Mouse (Mus musculus) kidney, postnatal 4 days (tissue): Measurements from ENCODE around the gene Pafah1b3.
A peak's percentile ranks its signal among the peaks of the same experiment; 100 is the strongest.

Experiments
- DNase-seq, 2 experiments: peaks; one replicate each; pipeline ENCODE4 v3.0.0; 2021; ENCODE audit warnings: mixed read lengths in 2 of 2

Gene Pafah1b3

DNA sequence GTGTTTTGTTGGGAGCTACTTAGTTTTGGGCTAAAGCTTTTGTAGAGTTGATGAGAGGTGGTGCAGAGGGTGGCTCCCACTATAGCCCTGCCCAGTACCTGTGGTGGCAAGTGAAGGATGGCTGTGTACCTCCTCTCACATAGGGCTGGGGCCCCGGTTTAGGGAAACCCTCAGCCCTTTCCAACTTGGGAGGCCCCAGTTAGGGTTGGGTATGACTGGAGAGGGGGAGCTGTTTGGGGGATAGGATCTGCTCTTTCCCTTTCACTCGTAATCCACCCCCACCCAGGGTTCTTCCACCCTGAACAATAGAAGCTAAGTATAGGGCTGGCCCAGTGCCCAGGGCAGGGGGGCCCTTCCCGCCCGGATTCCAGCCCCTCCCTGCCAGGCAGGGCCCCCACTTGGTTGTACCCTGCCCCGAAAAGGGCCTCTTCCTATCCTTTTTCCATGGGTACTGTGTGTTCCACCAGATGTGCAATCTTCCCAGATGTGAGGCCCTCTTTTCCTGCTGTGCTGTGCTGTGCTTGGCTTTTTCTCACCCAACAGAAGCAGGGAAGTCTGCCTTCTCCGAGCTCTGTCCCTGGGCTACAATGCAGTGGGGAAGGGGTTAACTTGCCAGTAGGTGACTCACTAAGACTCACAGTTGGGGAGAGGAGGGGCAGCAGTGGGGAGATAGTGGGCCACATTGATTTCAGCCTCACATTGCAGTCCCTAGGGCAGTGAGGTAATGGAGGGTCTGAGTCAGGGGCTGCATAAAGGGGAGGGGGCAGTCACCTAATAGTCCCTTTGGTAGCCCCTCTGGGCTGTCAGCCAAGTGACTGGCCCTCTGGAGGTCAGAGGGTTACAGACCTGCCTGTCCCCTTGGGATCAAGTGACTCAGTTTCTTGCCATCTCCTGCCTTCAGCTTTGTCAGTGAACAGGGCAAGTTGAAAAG, 17.7 kb downstream of the Pafah1b3 start:
- peak; percentile 62 to 73 for DNase-seq

DNA sequence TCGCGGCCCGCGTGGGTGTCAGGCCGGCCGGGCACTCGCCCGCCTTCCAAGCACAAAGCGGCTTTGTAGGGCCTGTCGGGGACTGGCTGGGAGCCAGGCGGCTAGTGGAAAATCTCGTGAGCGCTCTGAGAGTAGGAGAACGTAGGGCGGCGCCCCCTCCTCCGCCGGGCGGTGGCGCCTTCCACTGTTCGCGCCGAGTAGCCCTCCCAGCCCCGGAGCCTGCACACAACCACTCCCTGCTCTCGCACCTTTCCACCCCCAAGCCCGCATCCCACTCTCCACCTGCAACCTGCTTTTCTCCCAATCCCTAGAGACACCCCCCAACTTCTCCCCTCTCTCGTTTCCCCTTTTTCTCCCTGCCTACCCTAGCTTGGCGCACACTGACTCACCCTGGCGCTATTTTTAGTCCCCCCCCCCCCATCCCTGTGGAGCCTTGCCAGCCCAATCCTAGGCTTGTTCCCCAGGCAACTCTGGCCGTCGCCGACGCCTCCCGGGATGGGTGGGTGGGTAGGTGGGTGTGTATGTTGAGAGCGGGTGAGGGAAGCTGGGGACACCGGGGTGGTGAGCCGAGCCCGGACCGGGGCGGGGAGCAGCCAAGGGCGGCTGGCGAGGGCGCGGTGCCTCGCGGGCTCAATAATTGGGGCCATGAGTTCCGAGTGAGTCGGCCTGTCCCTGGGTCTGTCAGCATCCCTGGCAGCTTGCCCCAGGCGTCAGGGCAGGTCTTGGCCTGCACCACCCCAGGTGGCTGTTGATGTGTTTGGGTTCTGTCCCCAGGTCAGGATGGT, 18.5 kb downstream of the Pafah1b3 start:
- peak; percentile 89 to 94 for DNase-seq

DNA sequence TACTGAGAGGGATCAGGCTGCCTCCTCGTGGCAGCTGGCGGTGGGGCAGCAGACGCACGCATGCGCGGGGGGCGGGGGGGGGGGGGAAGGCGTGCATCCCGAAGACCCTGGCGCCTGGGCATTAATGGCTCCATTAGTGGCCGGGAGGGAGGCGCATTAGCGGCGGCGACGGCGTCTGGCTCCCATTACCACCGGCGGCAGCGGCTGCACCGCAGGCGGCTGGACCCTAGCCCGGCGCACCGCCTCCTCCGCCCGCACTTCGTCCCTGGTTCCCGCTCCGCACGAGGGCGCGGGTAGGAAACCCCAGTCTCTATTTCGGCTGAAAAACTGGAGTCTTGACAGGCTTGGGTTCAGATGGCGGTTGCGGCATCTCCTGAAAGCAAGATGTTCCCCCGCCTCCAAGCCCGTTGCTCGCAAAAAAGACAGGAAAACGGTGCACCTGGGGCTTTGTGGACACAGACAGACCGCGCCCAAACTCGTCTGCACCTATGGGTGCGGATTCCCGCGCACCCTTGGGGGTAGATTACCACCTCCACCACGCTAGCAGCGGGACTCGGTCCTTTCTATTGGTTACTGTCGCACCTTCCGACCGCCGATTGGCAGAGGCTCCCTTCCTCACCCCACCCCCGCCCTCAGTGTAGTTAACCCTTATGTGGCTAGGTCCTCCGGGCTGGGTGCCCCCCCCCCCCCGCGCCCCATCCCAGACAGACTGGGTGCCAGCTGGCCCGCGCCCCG, 19.3 kb downstream of the Pafah1b3 start:
- peak; percentile 80 to 89 for DNase-seq

DNA sequence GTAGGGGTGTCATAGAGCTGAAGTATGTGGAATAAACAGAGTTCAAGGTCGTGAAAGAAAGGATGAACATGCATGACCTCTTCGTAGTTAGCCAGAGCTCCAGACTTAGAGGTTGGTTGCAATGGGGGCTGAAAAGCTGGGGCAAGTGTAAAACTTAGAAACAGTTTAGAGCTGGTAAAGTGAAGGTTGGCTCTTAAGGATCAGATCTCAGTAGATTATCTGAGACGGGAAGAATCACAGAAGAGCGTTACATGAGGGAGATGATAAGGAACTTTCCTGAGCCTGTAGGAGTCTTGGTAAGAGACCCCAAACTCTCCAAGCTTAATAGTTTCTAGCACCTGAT, 19.8 kb downstream of the Pafah1b3 start:
- no peak for DNase-seq

DNA sequence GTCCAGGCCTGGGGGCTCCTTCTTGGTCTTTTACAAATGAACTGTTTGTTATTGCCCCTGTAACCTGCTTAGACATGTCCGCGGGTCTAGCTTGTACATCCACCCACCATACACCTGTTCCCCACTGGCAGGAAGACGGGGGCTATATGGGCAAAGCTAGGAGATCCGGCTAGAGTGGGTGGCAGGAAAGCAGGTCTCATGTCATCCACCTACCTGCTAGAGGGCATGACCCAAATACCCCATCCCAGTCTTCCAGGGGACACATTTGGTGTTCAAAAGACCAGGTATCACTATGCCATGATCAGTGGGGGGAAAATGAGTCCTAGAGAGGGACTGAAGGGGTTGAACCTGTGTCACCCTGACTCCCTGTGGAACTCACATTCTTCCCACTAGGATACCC, 20.4 kb downstream of the Pafah1b3 start:
- DNase-seq, result no peak

DNA sequence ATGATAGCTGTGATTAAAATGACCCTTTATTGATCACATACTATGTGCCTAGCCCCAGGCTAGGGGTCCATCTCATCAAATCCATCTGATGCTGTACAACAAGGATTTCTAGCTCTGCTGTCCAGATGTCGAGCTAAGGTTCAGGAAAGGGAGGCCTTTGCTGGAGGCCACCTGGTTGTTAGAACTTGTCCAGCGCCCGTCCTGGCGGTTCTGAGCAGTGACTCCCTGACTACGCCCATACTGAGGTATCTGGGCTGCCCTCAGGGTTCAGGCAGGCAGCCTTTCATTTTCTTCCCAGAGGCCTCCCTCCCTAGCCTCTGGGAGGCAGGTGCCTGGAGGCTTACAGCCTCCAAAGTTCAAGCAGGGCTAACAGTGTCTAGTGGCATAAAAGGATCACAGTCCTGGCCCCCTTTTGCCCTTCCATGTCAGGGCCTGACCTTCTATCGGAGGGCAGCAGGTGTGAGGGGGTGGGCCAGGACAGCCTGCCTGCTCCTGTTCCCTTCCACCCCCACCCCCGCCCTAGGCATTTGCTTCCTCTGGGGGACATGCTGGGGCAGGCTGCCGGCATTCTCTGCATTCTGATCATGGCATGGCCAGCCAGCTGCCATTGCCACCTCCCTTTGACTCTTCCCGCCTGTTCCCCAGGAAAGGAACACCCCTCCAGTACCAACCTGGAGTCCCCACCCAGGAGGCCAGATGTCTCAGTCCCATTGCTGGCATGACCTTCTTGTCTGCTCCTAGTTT, 22.1 kb downstream of the Pafah1b3 start:
- DNase-seq, result peak in 1 of 2 experiments; percentile 13

DNA sequence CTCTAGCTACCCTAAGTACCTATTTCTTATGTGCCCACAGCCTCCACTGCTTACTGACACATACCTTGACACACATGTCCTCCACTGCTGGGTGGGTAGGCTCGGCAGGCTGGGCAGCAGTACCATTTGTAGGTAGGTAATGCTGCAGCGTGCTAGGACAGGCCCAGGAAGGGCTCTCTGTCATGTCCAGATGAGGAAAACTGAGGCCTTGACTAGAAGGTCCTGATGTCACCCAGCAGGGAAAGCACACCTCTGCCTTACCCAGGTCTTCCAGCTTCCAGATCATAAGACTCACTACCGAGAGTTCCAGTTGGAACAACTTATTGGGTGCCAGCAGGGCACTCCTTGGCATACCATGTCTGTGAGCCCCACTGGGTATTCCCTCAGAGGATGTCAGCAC, 22.8 kb downstream of the Pafah1b3 start:
- DNase-seq, result no peak

DNA sequence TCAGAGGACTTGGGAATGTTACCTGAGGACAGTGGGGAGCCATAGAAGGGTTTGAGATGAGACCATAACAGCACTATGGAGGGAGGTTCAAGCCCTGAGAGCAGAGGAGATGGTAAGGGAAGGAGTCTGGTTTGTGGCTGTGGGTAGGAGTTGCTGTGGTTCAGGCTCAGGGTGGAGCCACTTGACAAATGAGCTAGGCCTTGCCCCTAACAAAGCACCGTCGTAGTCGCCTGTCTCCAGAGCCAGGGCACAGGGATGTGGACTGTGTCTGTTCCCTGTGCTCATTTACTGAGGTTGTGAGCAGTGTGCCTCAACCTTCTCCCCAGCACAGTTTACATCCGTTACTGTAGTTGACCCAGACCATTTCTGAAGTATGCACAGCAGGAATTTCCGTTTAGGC, 23.2 kb downstream of the Pafah1b3 start:
- no peak for DNase-seq

DNA sequence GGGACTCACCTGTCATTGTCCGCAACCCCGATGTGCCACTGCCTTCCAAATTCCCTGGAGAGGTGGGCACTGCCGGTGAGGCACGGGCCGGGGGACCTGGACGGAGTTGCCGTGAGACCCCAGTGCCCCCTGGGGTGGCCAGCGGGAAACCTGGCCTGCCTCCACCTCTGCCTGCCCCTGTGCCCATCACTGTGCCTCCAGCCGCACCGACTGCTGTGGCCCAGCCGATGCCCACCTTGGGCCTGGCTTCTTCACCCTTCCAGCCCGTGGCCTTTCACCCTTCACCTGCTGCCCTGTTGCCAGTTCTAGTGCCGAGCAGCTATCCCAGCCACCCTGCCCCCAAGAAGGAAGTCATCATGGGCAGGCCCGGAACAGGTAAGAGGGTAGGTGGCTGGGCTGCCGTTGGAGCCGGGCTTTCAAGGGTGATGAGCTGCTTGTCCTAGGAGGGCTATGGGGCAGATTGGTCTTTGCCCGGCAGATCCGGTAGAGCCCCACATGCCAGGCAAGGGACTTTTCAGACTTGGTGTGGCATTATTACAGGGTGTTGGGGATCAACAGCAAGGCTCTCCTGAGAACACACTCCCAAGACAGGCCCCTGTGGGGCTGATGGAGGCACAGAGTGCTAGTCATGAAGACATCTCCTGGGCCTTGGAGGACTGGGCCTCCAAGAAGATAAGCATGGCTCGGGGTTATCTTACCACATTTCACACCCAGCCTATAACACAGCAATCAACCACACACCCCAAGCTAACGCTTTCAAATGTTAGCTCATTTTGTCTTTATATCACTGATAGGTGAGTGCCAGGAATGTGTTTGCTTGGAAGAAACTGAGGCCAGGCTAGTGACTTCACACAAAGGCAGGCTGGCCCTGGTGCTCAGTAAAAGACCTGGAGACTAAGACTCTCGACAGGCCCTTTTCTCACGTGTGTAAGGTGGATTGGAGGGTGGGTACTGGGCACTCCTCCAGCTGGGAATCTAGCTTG, 24.2 kb downstream of the Pafah1b3 start:
- no peak for DNase-seq

DNA sequence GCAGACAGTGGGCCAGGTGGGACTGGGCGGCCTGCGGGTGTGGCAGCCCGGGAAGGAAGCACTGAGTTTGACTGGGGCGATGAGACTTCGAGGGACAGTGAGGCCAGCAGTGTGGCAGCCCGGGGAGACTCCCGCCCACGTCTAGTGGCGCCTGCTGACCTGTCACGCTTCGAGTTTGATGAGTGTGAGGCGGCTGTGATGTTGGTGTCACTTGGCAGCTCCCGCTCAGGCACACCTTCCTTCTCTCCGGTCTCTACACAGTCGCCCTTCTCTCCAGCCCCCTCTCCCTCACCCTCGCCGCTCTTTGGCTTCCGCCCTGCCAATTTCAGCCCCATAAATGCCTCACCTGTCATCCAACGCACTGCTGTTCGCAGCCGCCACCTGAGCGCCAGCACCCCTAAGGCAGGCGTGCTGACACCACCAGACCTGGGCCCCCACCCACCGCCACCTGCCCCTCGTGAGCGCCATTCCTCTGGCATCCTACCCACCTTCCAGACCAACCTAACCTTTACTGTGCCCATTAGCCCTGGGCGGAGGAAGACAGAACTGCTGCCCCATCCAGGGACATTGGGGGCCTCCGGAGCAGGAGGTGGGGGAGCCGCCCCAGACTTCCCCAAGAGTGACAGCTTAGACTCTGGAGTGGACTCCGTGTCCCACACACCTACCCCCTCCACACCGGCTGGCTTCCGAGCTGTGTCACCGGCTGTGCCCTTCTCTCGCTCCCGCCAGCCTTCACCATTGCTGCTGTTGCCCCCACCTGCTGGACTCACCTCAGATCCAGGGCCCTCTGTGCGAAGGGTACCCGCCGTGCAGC, 25.1 kb downstream of the Pafah1b3 start:
- peak in 1 of 2 experiments; percentile 4 for DNase-seq

DNA sequence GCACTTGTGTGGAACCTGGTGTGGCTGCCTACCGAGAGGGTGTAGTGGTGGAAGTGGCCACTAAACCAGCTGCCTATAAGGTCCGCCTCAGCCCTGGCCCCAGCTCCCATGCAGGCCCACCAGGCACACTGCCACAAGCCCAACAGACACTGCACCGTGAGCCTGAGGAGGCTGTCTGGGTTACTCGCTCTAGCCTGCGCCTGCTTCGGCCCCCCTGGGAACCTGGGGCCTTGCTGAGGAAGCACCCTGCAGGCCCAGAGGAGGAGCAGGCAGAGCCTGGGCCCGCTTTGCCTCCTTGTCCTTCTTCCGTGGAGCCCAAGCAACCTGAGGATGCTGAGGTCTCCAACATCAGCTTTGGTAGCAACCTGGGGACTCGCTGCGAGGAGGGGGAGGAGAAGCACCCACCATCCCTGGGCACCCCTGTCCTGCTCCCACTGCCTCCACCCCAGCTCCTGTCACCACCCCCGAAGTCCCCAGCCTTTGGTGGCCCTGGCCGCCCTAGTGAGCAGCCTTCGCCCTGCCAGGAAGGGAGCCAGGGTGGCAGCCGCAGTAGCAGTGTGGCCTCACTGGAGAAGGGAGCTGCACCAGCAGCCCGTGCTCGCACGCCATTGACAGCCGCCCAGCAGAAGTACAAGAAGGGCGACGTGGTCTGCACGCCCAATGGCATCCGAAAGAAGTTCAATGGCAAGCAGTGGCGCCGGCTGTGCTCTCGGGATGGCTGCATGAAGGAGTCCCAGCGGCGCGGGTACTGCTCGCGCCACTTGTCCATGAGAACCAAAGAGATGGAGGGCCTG, 25.9 kb downstream of the Pafah1b3 start:
- DNase-seq, result peak in 1 of 2 experiments; percentile 4

DNA sequence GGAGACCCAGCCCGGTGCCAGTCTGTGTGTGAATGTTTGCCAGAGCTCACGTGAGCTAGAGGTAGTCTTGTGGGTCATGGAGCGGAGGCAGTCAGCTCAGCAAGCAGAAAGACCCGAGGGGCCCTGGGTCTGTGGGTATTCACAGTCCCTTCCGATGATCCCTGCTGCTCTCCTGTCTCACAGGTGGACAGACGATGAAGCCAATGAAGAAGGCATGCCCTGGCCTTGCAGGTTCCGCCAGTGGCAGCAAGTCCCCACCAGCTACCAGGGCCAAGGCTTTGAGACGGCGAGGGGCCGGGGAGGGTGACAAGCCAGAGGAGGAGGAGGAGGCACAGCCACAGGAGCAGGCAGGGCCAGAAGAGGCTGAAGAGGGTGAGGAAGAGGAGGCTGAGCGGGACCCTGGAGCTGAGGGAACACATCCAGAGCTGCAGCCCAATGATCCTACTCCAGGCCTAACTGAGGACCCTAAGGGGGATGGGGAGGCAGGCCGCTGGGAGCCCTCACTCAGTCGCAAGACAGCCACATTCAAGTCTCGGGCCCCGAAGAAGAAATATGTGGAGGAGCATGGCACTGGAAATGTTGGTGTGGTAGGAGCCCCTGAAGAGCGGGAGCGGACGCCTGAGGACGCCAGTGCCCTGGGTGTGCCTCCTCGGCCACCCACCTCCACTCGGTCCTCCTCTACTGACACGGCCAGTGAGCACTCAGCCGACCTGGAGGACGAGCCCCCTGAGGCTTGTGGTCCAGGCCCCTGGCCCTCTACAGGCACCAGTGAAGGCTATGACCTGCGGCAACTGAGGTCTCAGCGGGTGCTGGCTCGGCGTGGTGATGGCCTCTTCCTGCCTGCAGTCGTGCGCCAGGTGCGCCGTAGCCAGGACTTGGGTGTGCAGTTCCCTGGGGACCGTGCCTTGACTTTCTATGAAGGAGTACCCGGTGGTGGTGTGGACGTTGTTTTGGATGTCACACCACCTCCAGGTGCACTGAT, 26.8 kb downstream of the Pafah1b3 start:
- DNase-seq, result peak; percentile 11 to 30

DNA sequence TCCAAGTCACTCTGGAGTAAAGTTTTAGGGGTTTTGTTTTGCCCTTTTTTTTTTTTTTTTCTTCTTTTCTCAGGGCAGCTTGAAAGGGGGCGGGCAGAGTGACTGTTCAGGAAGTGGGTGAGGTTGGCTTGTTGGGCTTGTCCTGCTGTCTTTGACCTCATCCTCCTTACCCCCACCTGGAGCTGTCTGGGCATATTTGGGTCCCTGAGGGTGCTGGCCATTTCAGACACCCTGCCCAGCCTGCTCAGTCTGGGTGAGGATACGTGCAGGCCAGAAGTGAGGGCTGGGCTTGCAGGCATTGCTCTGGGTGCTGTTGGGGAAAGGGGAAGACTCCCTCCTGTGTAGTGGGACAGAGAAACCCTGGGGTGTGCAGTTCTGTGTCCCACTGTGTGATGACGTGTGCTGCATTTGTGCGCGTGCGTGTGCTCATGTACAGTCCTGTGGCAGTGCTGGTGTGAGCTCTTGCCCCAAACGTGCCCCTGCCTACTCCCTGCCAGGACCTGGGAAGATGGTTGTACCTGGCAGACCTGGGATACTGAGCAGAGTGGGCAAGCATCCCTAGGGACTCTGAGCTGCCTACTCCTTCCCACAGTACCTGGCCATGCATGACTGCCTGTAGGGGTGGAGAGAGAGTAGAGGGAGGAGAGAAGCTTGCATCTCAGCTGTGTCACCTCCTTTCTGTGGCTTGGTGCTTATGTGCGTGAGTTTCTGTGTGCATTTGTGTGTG, 28.1 kb downstream of the Pafah1b3 start:
- peak; percentile 36 to 53 for DNase-seq

DNA sequence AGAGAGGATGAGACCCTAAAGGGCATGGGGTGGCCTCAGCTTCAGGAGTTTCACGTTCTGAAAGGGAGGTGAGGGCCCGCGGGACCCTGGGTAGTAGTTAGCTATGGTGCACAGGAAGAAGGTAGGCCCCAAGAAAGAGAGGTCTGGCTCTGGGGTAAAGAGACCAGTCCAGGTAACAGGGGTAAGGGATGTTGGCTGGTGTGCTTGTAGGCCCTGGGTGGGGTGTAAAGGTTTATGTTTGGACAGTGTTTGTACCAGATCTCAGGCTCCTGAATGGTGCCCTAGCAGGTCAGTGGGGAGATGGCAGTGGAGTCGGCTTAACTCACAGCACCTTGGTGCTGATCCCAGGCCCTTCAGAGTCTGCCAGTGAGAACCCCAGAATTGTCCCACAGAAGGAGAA, 28.8 kb downstream of the Pafah1b3 start:
- DNase-seq, result peak in 1 of 2 experiments; percentile 6

DNA sequence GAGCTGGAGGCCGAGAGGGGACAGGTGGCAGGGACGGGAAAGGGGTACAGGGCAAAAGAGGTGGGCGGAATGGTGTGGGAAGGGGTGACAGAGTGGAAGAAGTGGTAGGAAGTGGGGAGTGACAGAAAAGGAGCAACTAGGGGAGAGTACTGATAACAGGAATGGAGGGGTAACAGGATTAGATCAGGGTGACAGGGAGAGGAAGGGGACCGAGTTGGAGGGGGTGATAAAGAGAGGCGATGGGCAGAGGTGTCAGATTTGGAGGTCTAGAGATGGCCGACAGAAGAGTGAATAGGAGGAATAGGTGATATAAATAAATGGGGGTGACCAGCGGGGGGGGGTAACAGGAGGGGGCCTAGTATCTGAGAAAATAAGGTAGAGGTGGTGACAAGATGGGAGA, 29.2 kb downstream of the Pafah1b3 start:
- DNase-seq, result no peak

DNA sequence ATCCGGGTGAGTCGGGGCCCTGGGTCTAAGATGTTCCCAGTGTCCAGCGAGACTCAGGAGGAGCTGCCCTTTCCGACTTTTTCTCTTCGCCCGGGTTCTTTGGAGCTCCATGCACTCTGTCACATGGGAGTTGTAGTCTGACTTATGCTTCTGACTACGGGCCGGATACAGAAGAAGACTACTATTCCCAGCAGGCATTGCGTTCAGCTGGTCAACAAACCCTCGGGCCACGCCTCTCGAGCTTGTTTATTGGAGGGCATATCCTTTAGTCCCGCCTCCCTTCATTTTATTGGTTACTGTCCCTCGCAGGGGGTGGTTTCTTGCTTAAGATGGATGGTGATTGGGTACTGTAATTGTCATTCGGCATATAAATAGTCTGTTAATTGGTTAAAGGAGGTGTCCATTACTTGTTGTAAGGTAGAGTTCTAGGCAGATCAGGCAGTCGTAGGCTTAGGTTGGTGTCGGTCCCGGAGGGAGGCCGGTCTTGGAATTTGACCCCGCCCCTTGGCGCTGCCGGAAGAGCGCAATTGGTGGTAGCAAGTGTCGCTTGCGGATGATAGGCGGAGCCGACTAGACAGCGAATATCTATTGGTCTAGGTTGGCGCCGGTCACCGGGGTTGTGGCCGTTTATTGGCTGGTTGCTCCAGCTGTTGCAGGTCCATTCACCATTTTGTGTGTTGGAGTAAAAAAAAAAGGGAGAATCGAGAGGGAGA, 29.9 kb downstream of the Pafah1b3 start:
- DNase-seq, result peak; percentile 97 to 99

DNA sequence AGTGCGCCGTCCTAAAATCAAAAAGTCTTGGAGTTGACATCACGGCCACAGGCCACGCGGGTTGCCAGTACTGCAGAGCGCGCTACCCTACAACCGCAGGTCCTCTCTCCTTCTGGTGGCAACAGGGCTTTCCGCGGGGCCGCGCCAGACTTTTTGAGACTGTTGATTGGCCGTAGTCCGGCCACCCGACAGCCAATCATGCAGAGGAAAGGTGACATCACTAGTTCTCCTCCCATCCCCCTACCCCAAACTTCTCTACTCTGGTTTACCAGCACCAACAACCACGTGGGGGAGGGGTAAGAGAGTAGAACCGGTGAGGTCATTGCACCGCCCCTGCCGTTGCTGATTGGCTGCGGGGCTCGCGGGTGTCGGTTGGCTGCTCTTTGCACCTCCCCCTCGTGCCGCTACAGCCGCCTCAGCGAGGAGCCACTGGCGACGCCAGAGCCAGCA, 30.5 kb downstream of the Pafah1b3 start, which contains the start of gene Cic:
Gene Cic (plus strand): TSS at position 404 of the 450 bp plus-strand sequence.
- DNase-seq, result peak; percentile 97 to 99
